Mouse (Mus musculus) kidney, adult 2 months (tissue): ENCODE measurements around the gene Reg3g.

Experiments used
- CTCF ChIP-seq: fragments of 200-500 bp; conservative IDR thresholded peaks from 2 replicates; pipeline ENCODE4 v1.5.1; 2011; ENCODE audit warnings: low read depth, mild to moderate bottlenecking, control low read depth, low read length, moderate library complexity, mixed read lengths; ENCODE audit not compliant: insufficient read depth, insufficient read length
- POLR2A ChIP-seq: fragments of 200-500 bp; IDR thresholded peaks from one replicate; pipeline ENCODE4 v1.6.1; 2011; ENCODE audit warnings: low read depth, low read length, control low read depth

DNA sequence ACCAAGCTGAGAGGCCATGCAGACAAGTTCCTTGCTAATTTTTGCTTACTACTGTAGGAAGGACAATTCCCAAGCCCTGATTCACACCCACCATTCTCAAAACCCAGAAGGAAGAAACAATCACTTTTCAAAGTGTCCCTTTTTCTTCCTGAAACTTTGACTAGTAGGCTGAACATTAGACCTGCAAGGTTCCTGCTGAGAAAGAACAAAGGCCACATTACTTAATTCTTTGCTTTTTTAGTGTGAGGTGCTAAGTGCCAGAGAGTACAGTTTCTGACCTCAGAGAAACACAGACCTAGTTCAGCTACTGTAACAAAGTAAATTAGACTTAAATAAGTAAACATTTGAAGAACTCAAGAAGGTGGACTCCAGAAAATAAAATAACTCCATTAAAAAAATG is 20.3 kb downstream of the Reg3g start:
- TF ChIP-seq CTCF = no peak
- TF ChIP-seq POLR2A = no peak
